Mouse (Mus musculus) spleen, adult 18-20 months (tissue): ENCODE measurements around the gene Atg5.
"Not testable (repeated sequence)": the region's sequence is repeated elsewhere in the genome, so short reads cannot be mapped to it uniquely, and the experiment has no call there.

ENCODE experiments used
- DNase-seq, 2 experiments: peaks; one replicate each; pipeline ENCODE4 v3.0.0; 2022; ENCODE audit warnings: mixed read lengths in 2 of 2

Atg5 gene

DNA sequence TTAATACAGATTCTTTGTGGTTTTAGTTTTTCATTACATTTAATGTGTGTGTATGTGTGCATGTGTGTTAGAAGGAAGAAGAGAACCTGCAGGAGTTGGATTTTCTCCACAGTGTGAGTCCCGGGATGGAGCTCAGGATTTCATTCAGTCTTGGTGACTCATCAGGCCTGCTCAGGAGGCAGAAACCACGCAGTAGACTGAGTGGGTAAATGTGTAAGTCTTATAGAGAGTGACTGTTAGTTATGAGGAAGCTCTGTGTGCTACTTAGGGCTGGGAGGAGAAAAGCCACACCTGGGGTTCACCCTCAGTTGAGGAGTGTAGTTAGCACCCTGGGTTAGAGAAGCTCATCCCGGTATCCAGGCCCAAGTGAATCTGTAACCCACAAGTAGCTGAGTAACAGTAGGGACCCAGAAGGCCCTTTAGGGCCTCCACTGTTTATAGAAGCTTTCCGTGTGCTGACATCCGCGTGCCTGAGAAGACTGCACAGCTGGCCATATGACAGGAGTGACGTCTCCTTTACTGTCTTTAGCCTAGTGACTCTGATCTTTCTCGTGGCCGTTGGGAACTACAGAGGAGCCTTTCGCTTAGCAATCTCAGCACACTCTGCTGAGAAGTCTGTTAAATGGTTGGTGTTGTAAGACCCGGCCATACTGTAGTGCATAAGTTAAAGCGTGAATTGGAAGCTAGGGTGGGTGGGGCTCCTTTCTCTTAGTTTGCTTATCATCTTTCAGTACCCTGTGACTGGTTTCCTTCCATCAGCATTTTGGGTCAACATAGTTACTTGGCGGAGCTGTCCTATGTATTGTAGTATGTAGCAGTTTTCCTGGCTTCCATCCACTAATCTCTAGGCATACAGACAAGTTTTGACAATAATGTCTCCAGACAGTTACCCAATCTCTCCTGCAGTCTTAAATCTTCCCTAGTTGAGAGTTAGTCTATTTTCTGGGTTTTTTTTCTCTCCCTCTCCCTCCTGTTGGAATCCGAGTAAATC, 48.4 kb downstream of the Atg5 start:
- no peak for DNase-seq

DNA sequence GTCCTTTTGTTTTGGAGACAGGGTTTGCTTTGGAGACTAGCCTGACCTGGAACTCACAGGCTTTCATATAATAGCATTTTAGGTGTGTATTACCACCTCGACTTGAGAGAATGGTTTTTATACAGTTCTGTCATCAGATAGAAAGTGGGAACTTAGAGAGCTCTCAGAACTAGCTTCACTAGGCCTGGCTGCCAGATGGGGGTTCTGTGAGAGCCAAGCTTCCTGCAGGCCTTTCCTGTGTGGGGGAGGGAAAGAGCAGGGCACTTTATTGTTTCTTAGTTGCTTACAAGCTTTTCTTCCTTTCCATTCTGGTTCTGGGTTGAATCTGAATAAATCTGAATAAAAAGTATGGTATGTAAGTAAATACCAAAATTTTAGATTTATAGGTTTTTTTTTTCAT, 54.0 kb downstream of the Atg5 start:
- no peak for DNase-seq

DNA sequence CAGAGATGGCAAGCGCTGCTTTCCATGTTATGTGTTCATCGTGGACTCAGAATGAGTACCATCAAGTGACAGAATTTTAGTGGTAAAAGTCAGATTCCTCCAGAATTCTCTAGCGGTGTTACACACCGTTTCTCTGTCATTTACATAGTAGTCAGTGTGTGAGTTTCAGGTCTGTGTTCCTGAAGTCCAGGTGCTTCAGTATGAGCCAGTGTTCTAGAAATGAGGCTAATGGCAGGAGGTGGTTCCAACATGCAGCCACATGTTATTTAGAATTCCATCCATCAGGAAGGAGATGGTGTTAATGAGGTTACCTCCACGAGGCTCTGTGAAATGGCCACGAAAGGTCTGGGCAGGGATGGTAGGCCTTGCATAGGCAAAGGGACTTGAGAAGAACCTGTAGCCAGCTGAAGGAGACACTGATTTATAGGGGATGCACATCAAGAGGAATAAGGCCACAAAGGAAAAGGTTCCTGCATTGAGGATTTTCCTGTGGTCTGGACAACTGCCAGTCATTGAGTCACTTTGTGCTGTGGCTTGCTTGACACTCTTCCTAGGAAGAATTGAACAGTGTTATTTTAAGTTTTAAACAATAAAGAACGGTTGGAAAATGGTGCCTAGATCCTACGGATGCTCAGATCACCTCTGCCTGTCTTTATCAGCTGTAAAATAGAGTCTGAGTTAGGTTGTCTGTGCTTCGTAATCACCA, 55.1 kb downstream of the Atg5 start:
- no peak for DNase-seq

DNA sequence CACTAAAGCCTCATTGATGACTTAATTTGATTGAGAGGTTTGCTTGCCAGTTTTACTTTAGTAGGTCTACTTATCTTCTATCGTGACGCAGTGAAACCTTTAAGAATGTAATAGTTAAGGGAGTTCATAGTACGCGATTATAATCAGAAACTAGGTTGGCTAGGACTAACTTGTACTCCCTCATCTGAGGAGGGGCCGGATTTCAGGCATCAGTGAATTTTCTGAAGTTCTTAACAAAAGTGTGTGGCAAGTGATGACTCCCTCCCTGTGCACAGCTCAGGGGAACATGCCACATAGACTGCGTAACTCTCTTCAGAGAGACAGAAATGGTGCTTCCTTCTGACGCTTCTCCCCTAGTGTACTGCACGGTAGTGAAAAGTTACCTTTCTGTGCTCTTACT, 55.7 kb downstream of the Atg5 start:
- no peak for DNase-seq

DNA sequence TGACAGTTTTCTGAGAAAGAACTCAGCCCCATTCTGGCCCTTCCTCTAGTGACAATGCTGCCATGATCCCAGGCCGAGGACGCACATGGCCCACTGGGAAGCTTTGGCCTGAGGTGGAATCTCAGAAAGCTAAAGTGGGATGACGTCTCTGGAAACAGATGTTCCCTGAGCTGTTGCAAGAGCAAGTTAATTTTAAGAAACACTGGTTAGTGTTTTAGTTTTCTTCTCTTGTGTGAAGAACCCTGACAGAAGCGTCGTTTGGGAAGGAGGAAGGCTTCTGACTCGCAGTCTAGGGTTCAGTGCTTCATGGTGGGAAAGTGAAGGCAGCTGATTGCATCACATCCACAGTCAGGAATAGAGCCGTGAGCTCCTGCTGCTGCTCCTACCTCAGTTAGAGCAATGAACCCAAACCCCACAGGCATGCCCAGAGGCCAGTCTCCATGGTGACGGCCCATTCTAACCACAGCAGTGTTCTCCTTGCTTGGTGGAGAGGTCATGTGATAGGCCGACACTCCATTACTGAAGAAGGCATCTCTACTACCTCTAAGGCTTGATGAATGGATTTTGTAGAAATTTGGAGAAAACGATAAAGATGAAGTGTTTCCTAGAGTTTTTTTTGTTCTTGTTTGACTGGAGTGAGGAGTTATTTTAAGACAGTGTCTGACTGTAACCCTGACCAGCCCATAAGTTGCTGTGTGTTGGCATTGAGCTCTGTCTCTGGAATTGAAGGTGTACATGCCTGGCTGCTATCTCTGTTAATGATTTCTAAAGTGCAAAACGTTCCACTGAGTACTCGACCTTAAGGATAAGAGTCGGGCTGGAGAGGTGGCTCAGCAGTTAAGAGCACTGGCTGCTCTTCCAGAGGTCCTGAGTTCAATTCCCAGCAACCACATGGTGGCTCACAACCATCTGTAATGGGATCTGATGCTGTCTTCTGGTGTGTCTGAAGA, 57.7 kb downstream of the Atg5 start:
- no peak for DNase-seq

DNA sequence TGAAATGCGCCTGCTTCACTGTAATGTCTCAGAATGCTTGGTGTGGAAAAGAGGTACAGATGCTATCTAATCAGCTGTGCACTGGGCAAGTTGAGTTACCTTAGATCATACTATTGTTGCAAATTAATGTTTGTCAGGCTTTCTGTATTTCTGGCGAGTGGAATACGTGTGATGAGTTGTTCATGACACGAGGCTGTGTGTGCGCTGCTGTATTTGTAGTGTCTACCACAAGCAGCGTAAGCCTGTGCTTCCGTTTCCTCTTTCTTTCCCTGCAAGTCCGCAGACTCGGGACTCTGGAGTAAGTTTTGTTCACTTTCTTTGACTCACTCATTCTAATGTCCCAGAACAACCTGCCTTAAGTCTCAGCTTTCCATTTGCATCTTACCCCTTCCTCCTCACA, 58.9 kb downstream of the Atg5 start:
- DNase-seq, result no peak

DNA sequence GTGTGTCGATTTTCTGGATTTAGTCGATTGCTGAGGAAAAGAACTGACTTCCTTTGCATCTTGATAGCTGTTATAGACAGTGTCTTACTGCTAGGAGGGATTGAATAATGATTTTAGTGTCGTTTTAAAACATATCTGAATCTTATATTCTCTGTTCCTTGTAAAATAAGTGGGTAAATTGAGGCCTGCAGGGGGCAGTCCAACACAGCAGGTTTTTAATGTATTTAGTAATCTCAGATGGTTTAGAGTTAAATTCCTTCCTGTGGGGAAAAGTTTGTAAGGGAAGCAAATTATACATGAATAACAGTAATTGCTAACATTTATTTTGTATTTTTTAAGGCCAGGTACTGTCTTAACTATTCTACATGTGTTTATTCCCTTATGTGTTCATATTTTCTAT, 60.2 kb downstream of the Atg5 start:
- peak in 1 of 2 experiments; percentile 71 for DNase-seq

DNA sequence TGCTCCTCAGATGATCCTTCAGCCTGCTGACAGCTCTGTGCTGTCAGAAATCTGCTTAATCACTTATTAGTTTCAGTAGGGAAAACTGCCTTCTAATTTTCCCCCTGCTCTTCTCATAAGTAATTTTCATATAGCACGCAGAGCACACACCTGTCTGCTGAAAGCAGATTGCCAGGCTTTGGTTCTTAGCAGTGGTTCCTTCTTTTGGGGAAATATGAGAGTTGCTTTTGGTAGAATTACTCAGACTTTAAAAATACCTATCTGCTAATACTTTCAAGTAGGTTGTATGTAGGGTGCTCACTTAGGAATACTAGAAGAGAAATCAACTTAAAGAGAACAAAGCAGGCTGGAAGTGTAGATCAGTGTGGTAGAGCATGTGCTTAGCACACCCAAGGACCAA, 62.6 kb downstream of the Atg5 start:
- DNase-seq, result no peak

DNA sequence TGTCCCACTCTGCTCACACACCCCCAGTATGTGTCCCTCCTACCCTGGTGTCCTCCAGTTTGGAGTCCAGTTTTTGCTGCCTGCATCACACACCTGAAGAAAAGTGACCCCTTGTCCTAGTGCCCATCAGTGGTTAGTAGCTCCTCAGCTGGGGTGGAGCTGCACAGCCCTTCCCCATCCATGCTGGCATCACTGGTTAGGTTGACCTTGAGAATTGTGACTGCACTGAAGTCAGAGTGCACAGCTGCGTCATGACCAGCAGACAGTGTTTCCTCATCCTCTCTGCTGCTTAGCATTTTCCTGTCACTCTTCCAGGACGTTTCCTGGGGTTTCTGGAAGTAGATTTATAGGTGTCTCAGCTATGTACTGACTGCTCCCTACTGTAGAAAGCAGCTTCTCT, 63.3 kb downstream of the Atg5 start:
- no peak for DNase-seq

DNA sequence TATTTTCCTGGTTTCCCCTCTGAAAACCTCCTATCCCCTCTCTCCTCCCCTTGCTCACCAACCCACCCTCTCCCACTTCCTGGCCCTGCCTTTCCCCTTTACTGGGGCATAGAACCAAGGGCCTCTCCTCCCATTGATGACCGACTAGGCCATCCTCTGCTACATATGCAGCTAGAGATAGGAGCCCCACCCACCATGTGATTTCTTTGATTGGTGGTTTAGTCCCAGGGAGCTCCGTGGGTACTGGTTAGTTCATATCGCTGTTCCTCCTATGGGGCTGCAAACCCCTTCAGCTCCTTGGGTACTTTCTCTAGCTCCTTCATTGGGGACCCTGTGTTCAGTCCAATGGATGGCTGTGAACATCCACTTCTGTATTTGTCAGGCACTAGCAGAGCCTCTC, 64.5 kb downstream of the Atg5 start:
- DNase-seq, result not testable (repeated sequence)

DNA sequence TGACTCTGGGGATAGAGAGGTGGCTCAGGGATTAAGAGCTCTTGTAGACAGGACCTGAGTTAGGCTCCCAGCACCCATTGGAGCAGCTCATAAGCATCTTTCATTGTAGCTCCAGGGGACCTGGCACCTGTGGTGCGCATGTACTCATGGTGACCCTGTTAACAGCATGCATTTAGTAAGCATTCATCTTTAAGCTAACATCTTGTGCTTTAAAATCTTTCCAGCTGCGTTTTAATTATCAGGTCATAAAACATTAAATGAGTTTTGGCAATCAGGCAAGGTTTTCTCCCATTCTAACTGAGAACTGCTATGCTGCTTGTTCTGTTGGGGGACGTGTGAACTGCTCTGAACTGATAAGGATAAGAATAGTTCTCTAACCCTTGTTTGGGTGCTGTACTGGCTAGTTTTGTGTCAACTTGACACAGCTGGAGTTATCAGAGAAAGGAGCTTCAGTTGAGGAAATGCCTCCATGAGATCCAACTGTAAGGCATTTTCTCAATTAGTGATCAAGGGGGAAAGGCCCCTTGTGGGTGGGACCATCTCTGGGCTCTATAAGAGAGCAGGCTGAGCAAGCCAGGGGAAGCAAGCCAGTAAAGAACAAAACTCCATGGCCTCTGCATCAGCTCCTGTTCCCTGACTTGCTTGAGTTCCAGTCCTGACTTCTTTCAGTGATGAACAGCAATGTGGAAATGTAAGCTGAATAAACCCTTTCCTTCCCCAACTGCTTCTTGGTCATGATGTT, 68.7 kb downstream of the Atg5 start:
- DNase-seq, result not testable (repeated sequence)

DNA sequence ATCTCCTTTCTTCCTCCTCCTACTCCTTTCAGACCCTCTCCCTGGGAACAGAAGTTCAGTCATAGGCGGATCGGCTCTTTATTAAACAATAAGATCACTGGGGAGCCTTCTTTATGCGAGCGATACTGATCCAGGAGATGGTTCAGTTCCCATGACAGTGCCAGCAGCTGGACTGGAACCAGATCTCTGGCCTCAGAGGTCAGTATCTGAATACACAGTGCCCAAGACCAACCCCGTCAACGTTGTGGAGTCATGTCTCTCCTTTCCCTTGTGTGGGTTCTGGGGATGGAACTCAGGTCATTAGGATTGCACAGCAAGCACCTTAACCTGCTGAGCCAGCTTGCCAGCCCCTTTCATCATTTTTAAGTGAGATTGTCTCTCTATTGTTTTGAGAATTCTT, 70.4 kb downstream of the Atg5 start:
- DNase-seq, result no peak

DNA sequence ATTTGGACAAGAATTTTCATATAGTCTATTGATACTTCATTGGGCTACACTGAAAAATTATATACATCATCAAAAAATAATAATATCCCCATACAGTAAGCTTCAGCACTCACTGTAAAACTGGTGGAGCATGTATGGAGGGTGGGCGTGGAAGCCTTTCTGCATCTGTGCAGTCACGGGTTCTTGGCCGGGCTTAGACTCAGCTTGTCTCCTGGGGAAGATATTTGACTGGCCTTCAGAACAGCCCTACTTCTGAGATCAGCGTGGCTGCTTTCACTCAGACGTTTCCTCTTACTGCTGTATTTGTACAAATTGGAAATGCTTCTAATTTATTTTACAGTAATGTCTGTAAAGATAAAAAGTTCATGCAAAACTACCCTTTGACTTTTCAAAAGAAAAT, 71.2 kb downstream of the Atg5 start:
- DNase-seq, result no peak

DNA sequence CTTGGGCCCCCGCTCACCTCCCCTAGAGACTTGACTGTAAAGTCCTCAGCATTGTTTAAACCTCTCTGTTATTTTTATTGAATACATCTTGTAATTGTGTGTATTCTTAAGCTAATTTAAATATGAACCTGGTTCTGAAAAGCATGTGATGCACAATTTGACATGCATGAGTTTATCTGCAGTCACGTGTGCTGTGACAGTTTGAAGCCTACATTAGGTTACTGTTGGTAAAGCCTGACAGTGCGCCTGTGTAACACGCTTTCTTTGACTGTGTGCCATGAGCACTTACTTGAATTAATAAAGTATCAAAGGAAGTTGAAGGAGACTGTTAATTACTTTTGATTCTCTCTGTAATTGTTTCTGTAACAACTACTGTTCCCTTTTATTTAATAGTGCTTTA, 72.8 kb downstream of the Atg5 start:
- DNase-seq, result no peak

DNA sequence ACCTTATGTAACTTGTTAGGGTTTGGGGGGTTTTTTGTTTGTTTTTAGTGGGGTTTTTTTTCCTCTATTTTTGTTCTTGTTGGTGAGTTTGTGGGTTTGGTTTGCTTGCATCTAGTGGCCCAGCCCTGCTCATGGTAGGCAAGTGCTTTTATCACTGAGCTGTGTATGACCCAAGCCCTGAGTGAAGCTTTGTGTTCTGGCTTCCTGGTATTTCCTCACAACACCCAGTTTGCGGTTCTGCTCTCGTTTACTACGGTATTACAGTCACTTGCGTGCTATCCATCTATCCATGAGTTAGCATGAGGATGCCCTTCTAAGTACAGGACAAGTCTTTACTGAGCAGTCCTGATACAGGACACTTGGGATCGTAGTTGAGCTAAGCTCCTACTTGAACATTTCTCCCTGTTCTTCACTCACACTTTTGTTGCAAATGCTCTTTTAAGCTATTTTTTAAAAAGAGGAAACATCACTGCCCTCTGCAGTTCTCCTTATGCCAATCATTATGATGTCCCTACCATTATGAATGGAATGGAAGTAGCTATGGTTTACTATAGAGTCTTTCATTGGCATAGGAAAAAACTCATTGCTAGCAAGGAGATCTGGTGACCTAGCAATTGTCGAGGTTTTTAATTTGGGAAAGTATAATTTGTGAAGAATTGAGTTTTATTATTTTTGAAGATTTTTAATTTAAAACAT, 73.8 kb downstream of the Atg5 start:
- no peak for DNase-seq

DNA sequence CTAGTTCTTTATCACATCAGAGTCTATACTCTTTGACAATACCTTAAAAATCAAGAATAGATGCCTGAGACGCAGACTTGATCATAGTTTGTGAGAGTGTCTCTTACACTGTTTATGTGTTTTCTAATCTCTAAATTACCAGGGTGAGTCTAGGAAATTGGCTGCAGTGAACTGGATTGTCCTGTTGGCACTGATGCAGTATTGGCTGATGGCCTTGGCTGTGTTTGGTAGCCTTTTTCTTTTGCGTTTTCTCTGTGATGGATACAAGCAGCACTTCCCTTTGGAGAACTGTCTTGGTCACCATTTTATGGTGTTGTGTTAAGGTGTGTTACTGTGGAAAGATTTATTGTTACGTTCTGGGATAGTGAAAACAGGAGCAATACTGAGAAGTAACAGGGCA, 75.2 kb downstream of the Atg5 start:
- DNase-seq, result no peak

DNA sequence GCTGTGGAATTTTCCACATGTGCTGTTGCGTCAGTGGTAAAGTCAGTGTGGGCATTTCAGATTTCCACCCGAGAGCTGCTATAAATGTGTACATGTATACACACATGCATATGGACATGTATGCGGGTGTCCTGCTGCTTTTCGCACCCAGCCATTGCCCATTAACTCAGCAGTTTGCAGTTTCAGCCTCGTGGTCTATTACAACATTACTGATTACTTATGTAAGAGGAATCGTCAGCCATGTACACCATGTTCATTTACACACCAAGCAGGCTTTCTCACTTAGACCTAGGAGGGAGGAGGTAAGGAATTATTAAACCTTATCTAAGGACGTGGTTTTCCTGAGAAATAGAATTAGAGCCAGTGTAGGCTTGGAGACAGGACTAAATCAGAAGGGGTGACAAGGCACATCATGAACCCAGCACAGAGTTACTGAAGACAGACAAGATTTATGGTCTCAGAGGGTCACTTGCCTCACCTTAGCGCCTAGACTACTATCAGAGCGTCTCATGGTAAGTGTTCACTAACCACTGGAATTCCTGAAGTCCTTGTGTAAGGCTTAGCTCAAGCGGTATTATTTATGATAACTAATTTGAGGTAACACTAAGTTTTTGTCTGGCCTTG, 79.5 kb downstream of the Atg5 start:
- no peak for DNase-seq

DNA sequence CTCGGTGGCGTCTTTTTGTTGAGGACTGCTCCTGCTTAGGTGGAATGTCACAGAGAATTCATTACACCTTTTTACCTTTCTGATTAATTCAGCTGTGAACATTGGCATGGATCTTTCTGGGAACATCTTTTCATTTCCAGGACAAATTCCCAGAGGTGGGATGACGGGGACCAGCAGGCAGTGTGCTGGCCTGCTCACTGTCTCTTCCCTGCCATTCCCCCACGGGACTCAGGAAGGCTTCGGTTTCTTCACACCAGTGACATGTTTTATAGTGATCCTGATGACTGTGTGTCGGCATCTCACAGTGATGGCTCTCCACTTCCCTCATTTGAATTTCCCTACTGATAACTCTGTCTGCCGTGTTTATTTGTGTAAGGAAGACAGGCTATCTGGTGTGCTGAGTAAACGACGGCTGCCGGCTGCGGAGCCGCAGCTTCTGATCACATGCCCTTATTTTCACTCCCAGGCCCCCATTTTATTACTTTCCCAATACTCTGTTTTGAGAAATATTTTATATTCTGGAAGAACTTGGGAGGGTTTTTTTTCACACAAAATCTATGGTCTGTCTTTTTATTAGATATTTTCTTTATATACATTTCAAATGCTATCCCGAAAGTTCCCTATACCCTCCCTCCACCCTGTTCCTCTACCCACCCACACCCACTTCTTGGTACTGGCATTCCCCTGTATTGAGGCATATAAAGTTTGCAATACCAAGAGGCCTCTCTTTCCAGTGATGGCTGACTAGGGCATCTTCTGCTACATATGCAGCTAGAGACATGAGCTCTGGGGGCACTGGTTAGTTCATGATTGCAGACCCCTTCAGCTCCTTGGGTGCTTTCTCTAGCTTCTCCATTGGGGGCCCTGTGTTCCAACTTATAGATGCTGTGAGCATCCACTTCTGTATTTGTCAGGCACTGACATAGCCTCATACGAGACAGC, 80.6 kb downstream of the Atg5 start:
- DNase-seq, result no peak

DNA sequence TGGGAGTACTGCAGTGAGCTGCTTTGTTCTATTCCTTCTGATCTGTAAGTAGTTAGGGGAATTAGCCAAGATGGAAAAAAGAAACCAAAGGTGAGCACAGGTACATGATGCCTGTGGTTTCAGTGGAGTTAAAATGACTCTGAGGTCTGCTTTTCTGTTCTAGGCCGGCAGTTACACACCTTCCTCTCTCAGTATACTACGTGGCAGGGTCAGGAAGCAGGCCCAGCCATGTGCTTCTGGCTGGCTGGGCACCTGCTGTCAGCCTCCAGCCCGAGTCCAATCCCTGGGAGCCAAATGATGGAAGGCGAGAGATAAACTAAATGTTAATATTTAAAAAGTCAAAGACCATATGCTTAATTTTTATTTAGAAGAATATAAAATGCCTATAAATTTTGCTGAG, 85.3 kb downstream of the Atg5 start:
- no peak for DNase-seq

DNA sequence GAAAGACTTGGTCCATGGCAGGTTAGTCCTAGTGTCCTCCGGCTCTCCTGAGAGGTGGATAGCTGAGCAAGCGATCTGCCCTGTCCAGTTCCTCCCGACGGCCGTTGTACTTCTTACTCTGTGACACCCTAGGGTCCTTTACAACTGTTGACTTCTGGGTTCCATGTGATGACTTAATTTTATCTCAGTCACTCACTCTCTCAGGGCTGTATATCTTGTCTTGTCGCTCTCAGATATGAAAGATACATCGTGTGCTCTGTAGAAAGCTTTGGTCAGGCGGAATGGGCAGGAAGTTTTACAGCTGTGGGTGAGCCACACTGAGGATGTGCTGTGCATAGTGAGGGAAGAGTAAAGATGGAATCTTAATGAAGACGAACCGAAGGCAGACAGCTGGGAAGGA, 86.2 kb downstream of the Atg5 start:
- no peak for DNase-seq
